Mouse (Mus musculus) intestine, postnatal 0 days (tissue): ENCODE results near the gene Tacc2. TPM values are rescaled to one million over a fixed set of nuclear protein-coding genes. Genes with fewer than 3 reads are reported as not detected.
A peak's percentile ranks its signal among the peaks of the same experiment; 100 is the strongest.

ENCODE experiments used
- ATAC-seq: fragments of 200-750 bp; cut with Nextera tagmentation; 2 replicates; pipeline ENCODE4 v1.8.0; 2017; ENCODE audit warnings: mild to moderate bottlenecking, moderate TSS enrichment, moderate library complexity
- H3K27ac ChIP-seq: fragments of 300-500 bp; sonication (generic); 2 replicates; pipeline ENCODE4 v1.5.1; 2014; ENCODE audit warnings: mild to moderate bottlenecking, low read depth, low read length, moderate library complexity
- H3K27me3 ChIP-seq: fragments of 300-500 bp; sonication (generic); replicated peaks from 2 replicates; pipeline ENCODE4 v1.6.1; 2014; ENCODE audit warnings: low read length, mixed read lengths; ENCODE audit not compliant: control insufficient read depth, insufficient read depth
- H3K36me3 ChIP-seq: fragments of 300-500 bp; sonication (generic); 2 replicates; pipeline ENCODE4 v1.6.1; 2014; ENCODE audit warnings: mild to moderate bottlenecking, moderate library complexity; ENCODE audit not compliant: control insufficient read depth, insufficient read depth
- H3K4me1 ChIP-seq: fragments of 300-500 bp; sonication (generic); replicated peaks from 2 replicates; pipeline ENCODE4 v1.6.1; 2014; ENCODE audit warnings: antibody characterized with exemption, low read length, mixed read lengths; ENCODE audit not compliant: control insufficient read depth, insufficient read depth
- H3K4me2 ChIP-seq: fragments of 300-500 bp; sonication (generic); replicated peaks from 2 replicates; pipeline ENCODE4 v1.6.1; 2014; ENCODE audit warnings: low read depth, mild to moderate bottlenecking, moderate library complexity
- H3K4me3 ChIP-seq: fragments of 300-500 bp; sonication (generic); 2 replicates; pipeline ENCODE4 v1.5.1; 2014; ENCODE audit warnings: low read depth, low read length
- H3K9ac ChIP-seq: fragments of 300-500 bp; sonication (generic); 2 replicates; pipeline ENCODE4 v1.6.1; 2014; ENCODE audit warnings: mild to moderate bottlenecking, low read depth, low read length
- H3K9me3 ChIP-seq: fragments of 300-500 bp; sonication (generic); 2 replicates; pipeline ENCODE4 v1.6.1; 2016; ENCODE audit warnings: mixed run types; ENCODE audit not compliant: control insufficient read depth
- CTCF ChIP-seq: sonication (generic); IDR thresholded peaks from 2 replicates; pipeline ENCODE4 v1.5.1; 2016; ENCODE audit warnings: low read depth, mild to moderate bottlenecking, control low read depth, antibody characterized with exemption, moderate library complexity
- WGBS: fragments of 180-500 bp; shearing (Covaris S2); extraction: QIAGEN DNeasy Blood & Tissue Kit; methylation state at CpG from one replicate; pipeline ENCODE4 v1.1.7; 2014; 5-methylcytosine and 5-hydroxymethylcytosine counted together
- polyA plus RNA-seq: library from polyadenylated mRNA; unstranded; fragments of >200 nt; fragmentation: Nextera tagmentation; extraction: Ambion mirVana; gene quantifications from 2 replicates; pipeline ENCODE4 v1.2.1, GENCODE M21; 2015

Gene Tacc2
- polyA plus RNA-seq, 1 experiment from 2014 or later, result 27.7 TPM

GRCm38 (mm10) chr7:130733423-130733822 lies 156.2 kb downstream of the Tacc2 start:
- TF ChIP-seq CTCF, result no peak
- no peaks in the 10 kb centered on the region for H3K9me3 ChIP-seq
- 94% methylated on average over 8 of the region's 8 CpGs for WGBS
- H3K9ac ChIP-seq, result no peak overlapping the region
- H3K4me1 ChIP-seq, result no peaks in the 10 kb centered on the region
- peaks cover 80% of the 10 kb centered on the region for H3K36me3 ChIP-seq
- H3K27me3 ChIP-seq, result no peaks in the 10 kb centered on the region
- H3K4me3 ChIP-seq, result no peak overlapping the region
- no peak overlapping the region for H3K4me2 ChIP-seq
- H3K27ac ChIP-seq, result no peak overlapping the region
- no peak for ATAC-seq

GRCm38 (mm10) chr7:130734195-130734787 lies 157.1 kb downstream of the Tacc2 start:
- Histone ChIP-seq H3K4me1 (no peaks in the 10 kb centered on the region), H3K27me3 (no peaks in the 10 kb centered on the region), H3K9me3 (no peaks in the 10 kb centered on the region), H3K27ac (no peak overlapping the region), H3K4me2 (no peak overlapping the region), H3K4me3 (no peak overlapping the region), H3K9ac (no peak overlapping the region), H3K36me3 (peaks cover 80% of the 10 kb centered on the region)
- WGBS, result 98% methylated on average over 2 of the region's 2 CpGs
- TF ChIP-seq CTCF, result peak; percentile 56
- no peak for ATAC-seq

- Histone ChIP-seq H3K9me3 (no peaks in the 10 kb centered on the region), H3K36me3 (peaks cover 84% of the 10 kb centered on the region), H3K9ac (no peak overlapping the region), H3K27me3 (no peaks in the 10 kb centered on the region), H3K4me2 (no peak overlapping the region), H3K4me3 (no peak overlapping the region), H3K4me1 (no peaks in the 10 kb centered on the region), H3K27ac (no peak overlapping the region)
- no peak for ATAC-seq
- TF ChIP-seq CTCF, result peak; percentile 49
- WGBS, result 82% methylated on average over 4 of the region's 4 CpGs
Observed at GRCm38 (mm10) chr7:130741099-130741498, 163.9 kb downstream of the Tacc2 start.

DNA sequence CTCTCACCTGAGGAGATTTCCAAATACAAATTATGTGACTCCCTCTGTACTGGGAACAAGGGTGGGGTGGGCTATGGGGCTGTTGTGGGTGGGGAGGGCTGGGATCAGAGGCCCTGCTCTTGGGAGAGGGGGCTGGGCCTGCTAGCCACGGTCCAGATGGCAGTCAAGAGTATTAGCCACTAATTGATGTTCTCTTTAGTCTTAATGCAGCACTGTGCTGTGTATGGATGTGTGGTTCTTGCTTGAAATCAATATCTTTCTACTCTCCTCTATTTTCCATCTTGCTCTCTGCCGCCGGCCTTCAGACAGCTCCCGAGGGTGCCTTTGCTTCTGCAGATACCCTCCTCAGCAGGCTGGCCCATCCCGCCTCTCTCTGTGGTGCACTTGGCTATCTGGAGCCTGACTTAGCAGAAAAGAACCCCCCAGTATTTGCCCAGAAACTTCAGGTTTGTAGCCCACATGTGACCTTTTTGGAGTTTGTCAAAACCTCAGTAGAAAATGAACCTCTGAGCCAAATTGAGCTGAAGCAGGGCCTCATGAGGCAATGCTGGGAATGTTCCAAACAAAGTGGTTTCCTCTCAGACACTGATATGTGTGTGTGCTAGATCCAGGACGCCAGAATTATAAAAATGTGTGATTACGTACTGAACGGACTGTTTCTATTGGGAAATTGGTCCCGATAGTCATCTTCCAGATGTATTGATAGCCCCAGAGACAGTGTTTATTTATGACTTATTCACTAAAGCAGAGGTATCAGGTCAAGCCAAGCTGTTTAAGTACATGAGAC lies 166.2 kb downstream of the Tacc2 start:
- H3K9ac ChIP-seq, result no peak overlapping the region
- no peak overlapping the region for H3K27ac ChIP-seq
- H3K9me3 ChIP-seq, result no peaks in the 10 kb centered on the region
- 86% methylated on average over 9 of the region's 9 CpGs for WGBS
- no peak overlapping the region for H3K4me3 ChIP-seq
- no peak overlapping the region for H3K4me2 ChIP-seq
- no peaks in the 10 kb centered on the region for H3K4me1 ChIP-seq
- H3K27me3 ChIP-seq, result no peaks in the 10 kb centered on the region
- TF ChIP-seq CTCF, result no peak
- H3K36me3 ChIP-seq, result peaks cover 80% of the 10 kb centered on the region
- ATAC-seq, result no peak

DNA sequence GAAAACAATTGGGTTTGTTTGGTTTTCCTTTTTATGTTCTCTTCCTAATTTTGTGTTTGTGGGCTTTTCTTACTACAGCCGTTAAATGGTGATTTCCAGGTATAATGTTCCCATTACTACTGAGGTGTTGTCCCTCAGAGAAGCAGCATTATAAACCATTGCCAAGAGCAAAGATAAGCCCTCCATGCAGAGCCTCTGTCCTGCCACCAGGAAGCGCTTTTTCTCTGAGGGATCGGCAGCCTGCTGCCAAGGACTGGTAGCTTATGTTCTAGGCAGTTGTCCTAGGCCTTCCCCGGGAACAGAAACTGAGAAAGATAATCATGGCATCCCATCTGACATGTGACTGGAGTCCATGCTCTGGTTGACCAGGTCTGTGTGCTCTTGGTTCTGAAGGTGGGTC lies 171.9 kb downstream of the Tacc2 start:
- ATAC-seq, result no peak
- no peak overlapping the region for H3K4me2 ChIP-seq
- no peak overlapping the region for H3K9ac ChIP-seq
- WGBS, result 82% methylated on average over 4 of the region's 4 CpGs
- H3K27me3 ChIP-seq, result no peaks in the 10 kb centered on the region
- no peak overlapping the region for H3K27ac ChIP-seq
- H3K9me3 ChIP-seq, result no peaks in the 10 kb centered on the region
- no peak overlapping the region for H3K4me3 ChIP-seq
- H3K36me3 ChIP-seq, result peaks cover 62% of the 10 kb centered on the region
- peak; percentile 39 for TF ChIP-seq CTCF
- H3K4me1 ChIP-seq, result no peaks in the 10 kb centered on the region

- Histone ChIP-seq H3K27me3 (no peaks in the 10 kb centered on the region), H3K4me3 (no peak overlapping the region), H3K27ac (no peak overlapping the region), H3K9me3 (no peaks in the 10 kb centered on the region), H3K36me3 (peaks cover 62% of the 10 kb centered on the region), H3K9ac (no peak overlapping the region), H3K4me2 (no peak overlapping the region), H3K4me1 (no peaks in the 10 kb centered on the region)
- 59% methylated on average over 17 of the region's 17 CpGs for WGBS
- no peak for TF ChIP-seq CTCF
- ATAC-seq, result peak; percentile 37; the same call in 1 of the 2 replicates
Observed at GRCm38 (mm10) chr7:130750752-130751490, 173.7 kb downstream of the Tacc2 start.
